Mouse (Mus musculus): ENCODE results near the gene Eef1b2. TPM values are rescaled to one million over a fixed set of nuclear protein-coding genes. Genes with fewer than 3 reads are reported as not detected.
"Not testable (repeated sequence)": the region's sequence is repeated elsewhere in the genome, so short reads cannot be mapped to it uniquely, and the experiment has no call there.

Gene Eef1b2
- polyA plus RNA-seq, 1 experiment from 2014 or later, result 462 TPM

GRCm38 (mm10) chr1:63178308-63178707 is 1.7 kb downstream of the Eef1b2 start:
- Histone ChIP-seq H3K27ac (no peak overlapping the region), H3K4me3 (replicated peaks) (peak overlapping the region; percentile 87), H3K4me1 (replicated peaks) (peaks cover 32% of the 10 kb centered on the region), H3K4me2 (replicated peaks) (peak overlapping the region; percentile 74), H3K9ac (replicated peaks) (peak overlapping the region; percentile 97; the same call in 1 of the 2 replicates), H3K9me3 (no peaks in the 10 kb centered on the region), H3K36me3 (peaks cover 22% of the 10 kb centered on the region), H3K27me3 (no peaks in the 10 kb centered on the region)
- 87% methylated on average over 3 of the region's 3 CpGs for WGBS
- no peak for ATAC-seq

GRCm38 (mm10) chr1:63180122-63180521 is 3.5 kb downstream of the Eef1b2 start:
- H3K36me3 ChIP-seq, result peaks cover 22% of the 10 kb centered on the region
- H3K9me3 ChIP-seq, result no peaks in the 10 kb centered on the region
- H3K27ac ChIP-seq, result no peak overlapping the region
- no peak for ATAC-seq
- H3K9ac ChIP-seq (replicated peaks), result no peak overlapping the region
- peaks cover 26% of the 10 kb centered on the region for H3K4me1 ChIP-seq (replicated peaks)
- H3K4me3 ChIP-seq (replicated peaks), result no peak overlapping the region
- H3K27me3 ChIP-seq, result no peaks in the 10 kb centered on the region
- H3K4me2 ChIP-seq (replicated peaks), result no peak overlapping the region
- 93% methylated on average over 4 of the region's 4 CpGs for WGBS

GRCm38 (mm10) chr1:63180575-63180974 is 4.0 kb downstream of the Eef1b2 start:
- H3K27ac ChIP-seq; H3K4me3 ChIP-seq (replicated peaks); H3K27me3 ChIP-seq; H3K9me3 ChIP-seq; H3K9ac ChIP-seq (replicated peaks); H3K4me2 ChIP-seq (replicated peaks): not testable (repeated sequence)
- peaks cover 22% of the 10 kb centered on the region for H3K36me3 ChIP-seq
- H3K4me1 ChIP-seq (replicated peaks), result peaks cover 22% of the 10 kb centered on the region
- ATAC-seq, result peak; percentile 7; the same call in 1 of the 2 replicates
- 63% methylated on average over 4 of the region's 4 CpGs for WGBS

- Histone ChIP-seq H3K27ac (no peak overlapping the region), H3K9ac (replicated peaks) (no peak overlapping the region), H3K4me3 (replicated peaks) (no peak overlapping the region), H3K27me3 (no peaks in the 10 kb centered on the region), H3K4me2 (replicated peaks) (no peak overlapping the region), H3K36me3 (peaks cover 22% of the 10 kb centered on the region), H3K9me3 (no peaks in the 10 kb centered on the region), H3K4me1 (replicated peaks) (peaks cover 17% of the 10 kb centered on the region)
- ATAC-seq, result peak; percentile 87
- 6% methylated on average over 3 of the region's 3 CpGs for WGBS
Measured at GRCm38 (mm10) chr1:63181019-63181418, 4.4 kb downstream of the Eef1b2 start.

GRCm38 (mm10) chr1:63181480-63181879 is 4.9 kb downstream of the Eef1b2 start:
- Histone ChIP-seq H3K4me2 (replicated peaks) (no peak overlapping the region), H3K9ac (replicated peaks) (no peak overlapping the region), H3K4me1 (replicated peaks) (peaks cover 16% of the 10 kb centered on the region), H3K27me3 (no peaks in the 10 kb centered on the region), H3K9me3 (no peaks in the 10 kb centered on the region), H3K36me3 (peaks cover 22% of the 10 kb centered on the region), H3K27ac (peak overlapping the region; percentile 27; the same call in 1 of the 2 replicates), H3K4me3 (replicated peaks) (no peak overlapping the region)
- peak; percentile 15; the same call in 1 of the 2 replicates for ATAC-seq
- 98% methylated on average over 1 of the region's 1 CpGs for WGBS

- Histone ChIP-seq H3K4me1 (replicated peaks) (peaks cover 16% of the 10 kb centered on the region), H3K9me3 (no peaks in the 10 kb centered on the region), H3K4me2 (replicated peaks) (no peak overlapping the region), H3K27ac (no peak overlapping the region), H3K9ac (replicated peaks) (no peak overlapping the region), H3K27me3 (no peaks in the 10 kb centered on the region), H3K36me3 (peaks cover 22% of the 10 kb centered on the region), H3K4me3 (replicated peaks) (no peak overlapping the region)
- no peak for ATAC-seq
- 83% methylated on average over 5 of the region's 5 CpGs for WGBS
Measured at GRCm38 (mm10) chr1:63182212-63182611, 5.6 kb downstream of the Eef1b2 start.

- Histone ChIP-seq H3K4me2 (replicated peaks) (no peak overlapping the region), H3K27me3 (no peaks in the 10 kb centered on the region), H3K9me3 (no peaks in the 10 kb centered on the region), H3K36me3 (peaks cover 22% of the 10 kb centered on the region), H3K9ac (replicated peaks) (no peak overlapping the region), H3K4me1 (replicated peaks) (peaks cover 12% of the 10 kb centered on the region), H3K4me3 (replicated peaks) (no peak overlapping the region), H3K27ac (peak overlapping the region; percentile 68)
- WGBS, result 60% methylated on average over 10 of the region's 10 CpGs
- no peak for ATAC-seq
Measured at GRCm38 (mm10) chr1:63182636-63183270, 6.1 kb downstream of the Eef1b2 start.

- not testable (repeated sequence) for H3K4me2 ChIP-seq (replicated peaks); H3K27me3 ChIP-seq; H3K4me1 ChIP-seq (replicated peaks); H3K36me3 ChIP-seq; ATAC-seq; H3K4me3 ChIP-seq (replicated peaks); H3K9ac ChIP-seq (replicated peaks); H3K9me3 ChIP-seq; H3K27ac ChIP-seq
- WGBS, result 91% methylated on average over 6 of the region's 6 CpGs
Measured at GRCm38 (mm10) chr1:63185430-63185829, 8.8 kb downstream of the Eef1b2 start.

GRCm38 (mm10) chr1:63188536-63188935 is 11.9 kb downstream of the Eef1b2 start:
- H3K9ac ChIP-seq (replicated peaks), result no peak overlapping the region
- H3K9me3 ChIP-seq, result no peaks in the 10 kb centered on the region
- no peak overlapping the region for H3K4me2 ChIP-seq (replicated peaks)
- no peak overlapping the region for H3K4me3 ChIP-seq (replicated peaks)
- no peak overlapping the region for H3K27ac ChIP-seq
- WGBS, result 93% methylated on average over 3 of the region's 3 CpGs
- H3K27me3 ChIP-seq, result no peaks in the 10 kb centered on the region
- no peak for ATAC-seq
- no peaks in the 10 kb centered on the region for H3K4me1 ChIP-seq (replicated peaks)
- no peaks in the 10 kb centered on the region for H3K36me3 ChIP-seq

- no peaks in the 10 kb centered on the region for H3K4me1 ChIP-seq (replicated peaks)
- WGBS, result 85% methylated on average over 8 of the region's 8 CpGs
- H3K4me3 ChIP-seq (replicated peaks), result no peak overlapping the region
- H3K27ac ChIP-seq, result no peak overlapping the region
- H3K9me3 ChIP-seq, result no peaks in the 10 kb centered on the region
- H3K36me3 ChIP-seq, result no peaks in the 10 kb centered on the region
- H3K9ac ChIP-seq (replicated peaks), result no peak overlapping the region
- no peak for ATAC-seq
- H3K4me2 ChIP-seq (replicated peaks), result no peak overlapping the region
- no peaks in the 10 kb centered on the region for H3K27me3 ChIP-seq
Measured at GRCm38 (mm10) chr1:63190851-63191250, 14.2 kb downstream of the Eef1b2 start.

- Histone ChIP-seq H3K27me3 (no peaks in the 10 kb centered on the region), H3K4me3 (replicated peaks) (no peak overlapping the region), H3K9ac (replicated peaks) (no peak overlapping the region), H3K4me1 (replicated peaks) (no peaks in the 10 kb centered on the region), H3K36me3 (no peaks in the 10 kb centered on the region), H3K27ac (no peak overlapping the region), H3K9me3 (no peaks in the 10 kb centered on the region), H3K4me2 (replicated peaks) (no peak overlapping the region)
- ATAC-seq, result no peak
- 88% methylated on average over 11 of the region's 11 CpGs for WGBS
Measured at GRCm38 (mm10) chr1:63192306-63193065, 15.9 kb downstream of the Eef1b2 start.

- 78% methylated on average over 5 of the region's 5 CpGs for WGBS
- no peak overlapping the region for H3K27ac ChIP-seq
- H3K27me3 ChIP-seq, result no peaks in the 10 kb centered on the region
Measured at GRCm38 (mm10) chr1:63195848-63196512, 19.4 kb downstream of the Eef1b2 start.

More at GRCm38 (mm10) chr1:63195848-63196512, 19.4 kb downstream of the Eef1b2 start:
- 0 out of 2 replicates have a peak, but pooled peaks cover 5% of the 10 kb centered on the region for H3K36me3 ChIP-seq
- H3K9ac ChIP-seq (replicated peaks), result no peak overlapping the region
- no peak overlapping the region for H3K4me3 ChIP-seq (replicated peaks)
- H3K9me3 ChIP-seq, result 0 out of 2 replicates have a peak, but pooled peaks cover 8% of the 10 kb centered on the region
- ATAC-seq, result no peak
- H3K4me1 ChIP-seq (replicated peaks), result no peaks in the 10 kb centered on the region
- no peak overlapping the region for H3K4me2 ChIP-seq (replicated peaks)

Data from midbrain, embryonic 13.5 days (tissue).